Mouse (Mus musculus) embryonic facial prominence, embryonic 13.5 days (tissue): ENCODE measurements around the gene Mast3. TPM values are rescaled to one million over a fixed set of nuclear protein-coding genes. Genes with fewer than 3 reads are reported as not detected.

Experiments
- ATAC-seq: fragments of 200-750 bp; cut with Nextera tagmentation; 2 replicates; pipeline ENCODE4 v1.8.0; 2017; ENCODE audit warnings: low read depth; ENCODE audit not compliant: insufficient number of reproducible peaks, insufficient read depth, low FRiP score, low TSS enrichment
- H3K27ac ChIP-seq: fragments of 300-500 bp; sonication (generic); 2 replicates; pipeline ENCODE4 v1.5.1; 2015; ENCODE audit warnings: moderate library complexity, mild to moderate bottlenecking, inconsistent platforms
- H3K27me3 ChIP-seq: fragments of 300-500 bp; sonication (generic); 2 replicates; pipeline ENCODE4 v1.6.1; 2015; ENCODE audit warnings: mild to moderate bottlenecking, inconsistent platforms
- H3K36me3 ChIP-seq: fragments of 300-500 bp; sonication (generic); 2 replicates; pipeline ENCODE4 v1.6.1; 2015; ENCODE audit warnings: mild to moderate bottlenecking, inconsistent platforms
- H3K4me1 ChIP-seq: fragments of 300-500 bp; sonication (generic); 2 replicates; pipeline ENCODE4 v1.6.1; 2015; ENCODE audit warnings: inconsistent platforms
- H3K4me2 ChIP-seq: fragments of 300-500 bp; sonication (generic); 2 replicates; pipeline ENCODE4 v1.6.1; 2015; ENCODE audit warnings: moderate library complexity, mild to moderate bottlenecking, inconsistent platforms
- H3K4me3 ChIP-seq: fragments of 300-500 bp; sonication (generic); 2 replicates; pipeline ENCODE4 v1.5.1; 2015; ENCODE audit warnings: mild to moderate bottlenecking, inconsistent platforms
- H3K9ac ChIP-seq: fragments of 300-500 bp; sonication (generic); 2 replicates; pipeline ENCODE4 v1.6.1; 2015; ENCODE audit warnings: mild to moderate bottlenecking, inconsistent platforms
- H3K9me3 ChIP-seq: fragments of 300-500 bp; sonication (generic); 2 replicates; pipeline ENCODE4 v1.6.1; 2016; ENCODE audit warnings: inconsistent platforms
- WGBS: fragments of 180-500 bp; shearing (Covaris S2); methylation state at CpG from one replicate; pipeline ENCODE4 v1.1.7; 2015; ENCODE audit warnings: mixed read lengths; 5-methylcytosine and 5-hydroxymethylcytosine counted together
- polyA plus RNA-seq: library from polyadenylated mRNA; unstranded; fragments of >200 nt; fragmentation: Nextera tagmentation; extraction: Ambion mirVana; gene quantifications from 2 replicates; pipeline ENCODE4 v1.2.1, GENCODE M21; 2015

The Mast3 gene
- polyA plus RNA-seq, 1 experiment from 2014 or later = 12.5 TPM

GRCm38 (mm10) chr8:70801156-70801555 is 3.7 kb downstream of the Mast3 start:
- no peaks in the 10 kb centered on the region for H3K36me3 ChIP-seq
- WGBS = 34% methylated on average over 15 of the region's 15 CpGs
- no peaks in the 10 kb centered on the region for H3K9me3 ChIP-seq
- no peak overlapping the region for H3K4me3 ChIP-seq
- H3K4me1 ChIP-seq = peaks cover 28% of the 10 kb centered on the region
- ATAC-seq = no peak
- no peak overlapping the region for H3K4me2 ChIP-seq
- no peak overlapping the region for H3K27ac ChIP-seq
- H3K27me3 ChIP-seq = peaks cover 80% of the 10 kb centered on the region
- no peak overlapping the region for H3K9ac ChIP-seq

DNA sequence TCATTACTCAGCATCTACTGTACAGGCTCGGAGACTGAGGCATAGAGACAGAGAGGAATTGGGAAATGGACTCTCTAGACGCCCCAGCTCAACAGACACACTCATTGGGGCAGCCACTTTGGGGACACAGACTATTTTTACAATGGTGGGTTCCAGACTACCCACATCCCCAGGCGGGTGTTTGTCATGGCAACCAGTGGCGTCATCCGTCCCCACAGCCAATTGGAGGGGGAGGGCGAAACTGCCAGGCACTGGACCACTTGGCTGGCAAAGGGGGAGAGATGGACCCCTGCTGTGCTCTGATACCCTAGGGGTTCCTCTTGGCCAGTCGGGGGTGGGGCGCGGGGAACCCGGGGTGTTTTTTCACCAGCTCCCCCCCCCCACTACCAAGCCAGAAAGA is 4.2 kb downstream of the Mast3 start:
- Histone ChIP-seq H3K27me3 (peaks cover 76% of the 10 kb centered on the region), H3K4me3 (no peak overlapping the region)
- no peak for ATAC-seq

GRCm38 (mm10) chr8:70798281-70798680 is 6.6 kb downstream of the Mast3 start:
- peaks cover 20% of the 10 kb centered on the region for H3K4me1 ChIP-seq
- H3K4me3 ChIP-seq = peak overlapping the region; percentile 60
- ATAC-seq = no peak
- no peak overlapping the region for H3K9ac ChIP-seq
- no peaks in the 10 kb centered on the region for H3K9me3 ChIP-seq
- peak overlapping the region; percentile 87 for H3K4me2 ChIP-seq
- H3K27ac ChIP-seq = no peak overlapping the region
- peaks cover 55% of the 10 kb centered on the region for H3K27me3 ChIP-seq
- no peaks in the 10 kb centered on the region for H3K36me3 ChIP-seq
- 11% methylated on average over 15 of the region's 15 CpGs for WGBS

More for the DNA sequence above, 4.2 kb downstream of the Mast3 start:
- Histone ChIP-seq H3K4me2 (no peak overlapping the region), H3K9ac (no peak overlapping the region), H3K36me3 (no peaks in the 10 kb centered on the region), H3K4me1 (peaks cover 31% of the 10 kb centered on the region), H3K9me3 (no peaks in the 10 kb centered on the region), H3K27ac (no peak overlapping the region)
- 45% methylated on average over 10 of the region's 10 CpGs for WGBS

- H3K27me3 ChIP-seq = peaks cover 46% of the 10 kb centered on the region
- peak overlapping the region; percentile 60 for H3K4me3 ChIP-seq
- H3K9me3 ChIP-seq = no peaks in the 10 kb centered on the region
- ATAC-seq = peak; percentile 86
- H3K36me3 ChIP-seq = no peaks in the 10 kb centered on the region
- H3K27ac ChIP-seq = no peak overlapping the region
- H3K4me1 ChIP-seq = peaks cover 29% of the 10 kb centered on the region
- WGBS = 1% methylated on average over 52 of the region's 57 CpGs
- H3K9ac ChIP-seq = peak overlapping the region; percentile 75
- H3K4me2 ChIP-seq = peak overlapping the region; percentile 87
Measured at GRCm38 (mm10) chr8:70797081-70798070, 7.5 kb downstream of the Mast3 start.

DNA sequence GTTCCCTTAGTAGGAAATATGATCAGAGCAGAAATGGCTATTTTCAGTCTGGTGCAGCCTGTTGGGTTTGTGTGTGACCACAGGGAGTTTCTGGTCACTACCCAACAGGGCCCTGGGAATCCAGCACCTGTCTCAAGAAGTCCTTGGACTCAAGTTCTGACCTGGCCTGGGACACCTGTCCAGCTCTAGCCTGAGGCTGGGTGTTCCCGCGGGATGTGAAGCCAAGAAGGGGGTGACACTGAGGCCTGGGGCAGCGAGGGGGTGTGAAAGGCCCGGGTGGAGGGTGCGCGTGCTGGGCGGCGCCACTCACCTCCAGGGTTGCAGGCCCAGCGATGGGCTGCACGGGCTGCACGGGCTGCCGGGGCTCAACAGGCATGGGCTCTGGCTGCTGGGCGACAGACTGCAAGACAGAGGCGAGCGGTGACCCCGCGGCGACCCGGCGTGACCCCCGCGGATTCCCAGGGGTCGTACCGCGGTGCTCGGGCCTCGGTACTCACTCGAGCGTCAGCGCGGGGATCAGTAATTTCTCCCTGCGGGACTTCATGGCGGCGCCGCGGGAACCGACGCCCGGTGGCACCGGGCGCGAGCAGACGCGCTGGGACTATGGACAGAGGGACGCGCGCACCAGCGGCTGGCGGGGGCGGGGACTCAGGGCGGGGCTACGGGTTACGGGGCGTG is 8.3 kb downstream of the Mast3 start:
- no peak overlapping the region for H3K27ac ChIP-seq
- WGBS = 3% methylated on average over 54 of the region's 54 CpGs

GRCm38 (mm10) chr8:70795370-70795769 is 9.5 kb downstream of the Mast3 start:
- 91% methylated on average over 2 of the region's 2 CpGs for WGBS
- no peak overlapping the region for H3K4me2 ChIP-seq
- ATAC-seq = no peak
- H3K27ac ChIP-seq = no peak overlapping the region
- H3K27me3 ChIP-seq = peaks cover 28% of the 10 kb centered on the region
- no peaks in the 10 kb centered on the region for H3K36me3 ChIP-seq
- no peaks in the 10 kb centered on the region for H3K9me3 ChIP-seq
- H3K9ac ChIP-seq = no peak overlapping the region
- no peak overlapping the region for H3K4me3 ChIP-seq
- peaks cover 43% of the 10 kb centered on the region for H3K4me1 ChIP-seq

More for the DNA sequence above, 8.3 kb downstream of the Mast3 start:
- peak overlapping the region; percentile 75 for H3K9ac ChIP-seq
- no peaks in the 10 kb centered on the region for H3K36me3 ChIP-seq
- H3K4me3 ChIP-seq = peak overlapping the region; percentile 60
- H3K27me3 ChIP-seq = peaks cover 38% of the 10 kb centered on the region
- peaks cover 34% of the 10 kb centered on the region for H3K4me1 ChIP-seq
- H3K4me2 ChIP-seq = peak overlapping the region; percentile 87
- H3K9me3 ChIP-seq = no peaks in the 10 kb centered on the region
- no peak for ATAC-seq

GRCm38 (mm10) chr8:70794215-70794614 is 10.6 kb downstream of the Mast3 start:
- H3K4me3 ChIP-seq = no peak overlapping the region
- ATAC-seq = no peak
- peaks cover 44% of the 10 kb centered on the region for H3K4me1 ChIP-seq
- H3K27ac ChIP-seq = no peak overlapping the region
- H3K4me2 ChIP-seq = no peak overlapping the region
- WGBS = 74% methylated on average over 2 of the region's 2 CpGs
- H3K36me3 ChIP-seq = peaks cover 8% of the 10 kb centered on the region
- H3K9me3 ChIP-seq = no peaks in the 10 kb centered on the region
- H3K9ac ChIP-seq = no peak overlapping the region
- H3K27me3 ChIP-seq = peaks cover 17% of the 10 kb centered on the region

GRCm38 (mm10) chr8:70792700-70793099 is 12.2 kb downstream of the Mast3 start:
- Histone ChIP-seq H3K36me3 (peaks cover 23% of the 10 kb centered on the region), H3K27ac (peak overlapping the region; percentile 86), H3K4me3 (peak overlapping the region; percentile 76), H3K27me3 (peaks cover 2% of the 10 kb centered on the region), H3K9ac (peak overlapping the region; percentile 92), H3K4me1 (peaks cover 38% of the 10 kb centered on the region), H3K4me2 (peak overlapping the region; percentile 74), H3K9me3 (no peaks in the 10 kb centered on the region)
- ATAC-seq = peak; percentile 56
- WGBS = 0% methylated on average over 20 of the region's 20 CpGs

DNA sequence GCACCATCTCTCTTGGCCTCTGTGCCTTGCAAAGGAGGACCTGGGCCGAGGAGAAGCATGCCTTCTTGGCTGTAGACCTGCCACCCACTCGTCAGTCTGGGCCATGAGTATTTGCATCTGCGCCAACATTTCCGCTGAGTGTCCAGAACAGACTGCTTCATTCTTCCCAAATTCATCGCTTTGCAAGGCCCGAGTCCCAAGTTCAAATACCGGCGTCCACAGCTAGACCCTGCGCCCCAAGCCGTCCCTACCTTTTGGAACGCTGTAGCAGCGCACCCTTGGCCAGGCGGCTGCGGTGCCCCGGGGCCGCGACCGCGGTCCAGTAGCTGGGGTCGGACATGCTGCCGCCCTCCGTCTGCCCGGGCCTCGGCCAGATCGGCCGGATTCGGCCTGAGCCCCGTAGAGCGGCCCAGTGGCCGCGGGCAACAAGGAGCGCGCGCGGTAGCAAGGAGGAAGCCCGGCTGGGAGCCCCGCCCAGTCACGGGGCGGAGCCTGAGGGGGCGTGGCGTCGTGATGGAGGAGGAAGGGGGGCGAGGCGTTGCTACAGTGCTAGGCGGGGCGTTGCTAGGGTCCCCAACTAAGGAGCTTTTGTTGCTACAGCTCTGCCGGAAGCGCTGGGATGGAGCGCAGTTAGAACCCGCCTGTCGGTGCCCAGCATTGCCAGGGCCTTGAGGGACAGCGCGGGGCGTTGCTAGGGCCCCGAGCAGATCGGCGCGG is 12.7 kb downstream of the Mast3 start:
- Histone ChIP-seq H3K36me3 (peaks cover 29% of the 10 kb centered on the region), H3K4me1 (peaks cover 38% of the 10 kb centered on the region), H3K27me3 (no peaks in the 10 kb centered on the region), H3K4me3 (peak overlapping the region; percentile 76), H3K27ac (peak overlapping the region; percentile 86), H3K9me3 (no peaks in the 10 kb centered on the region), H3K4me2 (peak overlapping the region; percentile 74), H3K9ac (peak overlapping the region; percentile 92)
- ATAC-seq = peak; percentile 79
- WGBS = 4% methylated on average over 58 of the region's 58 CpGs

DNA sequence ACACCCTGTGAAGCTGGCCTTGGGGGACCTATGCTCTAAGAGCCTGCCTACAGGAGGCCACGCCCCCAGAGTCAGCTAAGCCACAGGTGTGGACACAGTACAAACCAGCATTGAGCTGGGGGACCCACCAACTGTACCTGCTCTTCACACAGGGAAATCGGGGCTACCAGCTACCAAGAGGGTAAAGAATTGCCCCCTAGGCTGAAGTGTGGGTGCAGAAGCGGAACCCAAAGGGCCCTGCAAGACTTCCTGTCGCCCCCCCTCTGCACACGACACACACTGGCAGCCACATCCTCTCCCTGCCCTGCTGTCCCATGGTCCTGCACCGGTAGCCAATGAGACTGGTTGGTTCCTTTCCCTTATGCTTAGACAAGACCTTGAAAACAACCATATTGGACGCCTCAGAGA is 13.6 kb downstream of the Mast3 start:
- H3K9ac ChIP-seq = peak overlapping the region; percentile 92
- H3K36me3 ChIP-seq = peaks cover 37% of the 10 kb centered on the region
- H3K4me3 ChIP-seq = peak overlapping the region; percentile 76
- no peak for ATAC-seq
- H3K9me3 ChIP-seq = no peaks in the 10 kb centered on the region
- no peaks in the 10 kb centered on the region for H3K27me3 ChIP-seq
- WGBS = 75% methylated on average over 7 of the region's 7 CpGs
- no peak overlapping the region for H3K27ac ChIP-seq
- peak overlapping the region; percentile 74 for H3K4me2 ChIP-seq
- peaks cover 32% of the 10 kb centered on the region for H3K4me1 ChIP-seq

DNA sequence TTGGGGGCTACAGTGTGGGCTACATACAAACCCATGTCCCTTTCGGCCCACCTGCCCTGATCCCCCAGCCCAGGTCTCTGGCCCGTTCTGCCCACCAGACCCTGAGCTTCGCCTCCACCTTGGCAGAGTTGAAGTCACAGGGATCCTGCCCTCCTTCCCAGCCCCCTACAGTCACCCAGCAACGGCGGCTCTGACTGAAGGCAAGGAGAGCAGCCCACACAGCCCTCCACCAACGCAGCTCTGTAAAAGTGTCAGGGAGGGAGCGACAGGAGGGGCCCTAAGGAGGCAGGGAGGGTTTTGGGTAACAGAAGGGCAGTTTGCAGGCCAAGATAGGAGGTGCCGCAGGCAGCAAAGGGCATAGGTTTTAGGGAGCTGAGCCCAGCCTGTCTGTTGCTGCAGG is 14.0 kb downstream of the Mast3 start:
- Histone ChIP-seq H3K36me3 (peaks cover 42% of the 10 kb centered on the region), H3K4me1 (peaks cover 29% of the 10 kb centered on the region), H3K4me3 (peak overlapping the region; percentile 76), H3K4me2 (peak overlapping the region; percentile 74), H3K9me3 (no peaks in the 10 kb centered on the region), H3K27ac (0 out of 2 replicates have a peak overlapping the region, but pooled peaks have one; percentile 33), H3K9ac (peak overlapping the region; percentile 92), H3K27me3 (no peaks in the 10 kb centered on the region)
- 62% methylated on average over 8 of the region's 8 CpGs for WGBS
- ATAC-seq = no peak
